Mouse (Mus musculus) hindbrain, embryonic 10.5 days (tissue): Measurements from ENCODE around the gene Prr12. TPM values are rescaled to one million over a fixed set of nuclear protein-coding genes. Genes with fewer than 3 reads are reported as not detected.

Source experiments
- DNase-seq: peaks from one replicate; pipeline ENCODE4 v3.0.0-alpha.2; 2017; ENCODE audit warnings: low spot score
- H3K27ac ChIP-seq: fragments of 300-500 bp; sonication (generic); 2 replicates; pipeline ENCODE4 v1.5.1; 2016; ENCODE audit warnings: mild to moderate bottlenecking, moderate library complexity
- H3K27me3 ChIP-seq: fragments of 300-500 bp; sonication (generic); 2 replicates; pipeline ENCODE4 v1.6.1; 2016; ENCODE audit warnings: mild to moderate bottlenecking; ENCODE audit not compliant: poor library complexity, insufficient read depth, severe bottlenecking
- H3K36me3 ChIP-seq: fragments of 300-500 bp; sonication (generic); 2 replicates; pipeline ENCODE4 v1.6.1; 2016; ENCODE audit warnings: mild to moderate bottlenecking, moderate library complexity
- H3K4me1 ChIP-seq: fragments of 300-500 bp; sonication (generic); replicated peaks from 2 replicates; pipeline ENCODE4 v1.6.1; 2016; ENCODE audit warnings: mild to moderate bottlenecking
- H3K4me3 ChIP-seq: fragments of 300-500 bp; sonication (generic); 2 replicates; pipeline ENCODE4 v1.5.1; 2016; ENCODE audit warnings: mild to moderate bottlenecking, moderate library complexity
- H3K9me3 ChIP-seq: fragments of 300-500 bp; sonication (generic); 2 replicates; pipeline ENCODE4 v1.6.1; 2016; ENCODE audit warnings: mild to moderate bottlenecking, moderate library complexity
- WGBS: fragments of 180-500 bp; shearing (Covaris S2); methylation state at CpG from one replicate; pipeline ENCODE4 v1.1.7; 2016; 5-methylcytosine and 5-hydroxymethylcytosine counted together
- polyA plus RNA-seq: library from polyadenylated mRNA; unstranded; fragments of >200 nt; fragmentation: Nextera tagmentation; extraction: Ambion mirVana; gene quantifications from 2 replicates; pipeline ENCODE4 v1.2.1, GENCODE M21; 2016

Prr12 gene
- polyA plus RNA-seq, 1 experiment from 2014 or later = 13.4 TPM

DNA sequence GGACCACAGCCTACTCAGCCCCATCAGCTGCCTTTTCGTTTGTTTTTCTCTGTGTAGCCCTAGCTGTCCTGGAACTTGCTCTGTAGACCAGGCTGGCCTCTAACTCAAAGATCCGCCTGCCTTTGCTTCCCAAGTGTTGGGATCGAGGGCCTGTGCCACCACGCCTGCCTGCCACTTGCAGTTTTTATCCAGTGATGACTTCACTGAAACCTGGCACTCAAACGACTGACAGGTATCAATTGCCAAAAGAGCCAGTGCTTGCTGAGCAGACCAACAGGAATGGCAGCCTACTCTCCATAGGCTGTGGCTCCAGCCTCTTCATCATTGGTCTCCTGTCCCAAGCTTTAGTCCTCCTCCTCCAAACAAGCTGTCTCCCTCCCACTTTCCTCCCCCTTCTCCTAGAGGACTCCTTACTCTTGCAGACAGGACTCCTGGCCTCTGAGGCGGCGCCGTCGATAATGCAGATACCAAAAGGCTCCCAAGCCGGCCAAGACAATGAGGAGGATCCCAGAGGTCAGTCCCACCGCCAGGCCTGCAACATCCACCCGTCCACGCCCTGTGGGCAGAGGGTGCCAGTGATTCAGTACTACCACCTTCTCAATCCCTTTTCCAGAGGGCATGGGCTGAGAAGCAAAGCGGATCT, 3.8 kb upstream of the Prr12 start:
- Histone ChIP-seq H3K36me3 (no peaks in the 10 kb centered on the region; the same call in 1 of the 2 replicates), H3K4me3 (no peak overlapping the region), H3K27ac (peak overlapping the region; percentile 30; the same call in 1 of the 2 replicates), H3K27me3 (no peaks in the 10 kb centered on the region), H3K9me3 (no peaks in the 10 kb centered on the region), H3K4me1 (peaks cover 52% of the 10 kb centered on the region)
- 67% methylated on average over 14 of the region's 14 CpGs for WGBS
- no peak for DNase-seq

DNA sequence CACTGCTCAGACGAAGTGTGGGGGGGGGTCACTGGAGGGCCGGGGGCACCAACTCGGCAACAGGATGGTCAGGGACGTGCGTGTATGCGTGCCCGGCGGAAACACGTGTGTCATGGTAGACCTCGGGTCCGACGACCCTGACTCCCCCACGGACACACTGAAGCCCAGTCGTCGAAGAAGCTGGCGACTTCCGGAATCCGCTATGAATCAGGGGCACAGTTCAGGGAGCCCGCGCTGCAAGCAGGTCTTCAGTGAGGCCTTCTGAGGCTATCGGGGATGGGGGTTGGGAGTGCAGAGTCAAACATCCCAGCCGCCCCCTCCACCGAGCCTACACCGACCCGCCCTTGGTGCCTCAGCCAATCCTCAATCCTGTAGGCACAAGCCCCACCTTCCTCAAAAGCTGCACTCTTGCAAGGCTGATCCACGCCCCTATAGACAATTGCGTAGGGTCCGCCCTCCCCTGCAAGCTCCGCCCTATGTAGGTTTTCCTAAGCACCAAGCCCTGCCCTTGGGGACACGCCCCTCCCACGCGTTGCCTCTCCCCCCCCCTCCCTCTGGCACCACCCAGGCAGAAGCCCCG, 1.3 kb upstream of the Prr12 start:
- H3K9me3 ChIP-seq = no peaks in the 10 kb centered on the region
- peak; percentile 96 for DNase-seq
- H3K4me1 ChIP-seq = peaks cover 55% of the 10 kb centered on the region
- peaks cover 23% of the 10 kb centered on the region for H3K36me3 ChIP-seq
- under 1% methylated on average over 33 of the region's 33 CpGs for WGBS
- peak overlapping the region; percentile 95 for H3K4me3 ChIP-seq
- H3K27me3 ChIP-seq = no peaks in the 10 kb centered on the region
- H3K27ac ChIP-seq = peak overlapping the region; percentile 99

DNA sequence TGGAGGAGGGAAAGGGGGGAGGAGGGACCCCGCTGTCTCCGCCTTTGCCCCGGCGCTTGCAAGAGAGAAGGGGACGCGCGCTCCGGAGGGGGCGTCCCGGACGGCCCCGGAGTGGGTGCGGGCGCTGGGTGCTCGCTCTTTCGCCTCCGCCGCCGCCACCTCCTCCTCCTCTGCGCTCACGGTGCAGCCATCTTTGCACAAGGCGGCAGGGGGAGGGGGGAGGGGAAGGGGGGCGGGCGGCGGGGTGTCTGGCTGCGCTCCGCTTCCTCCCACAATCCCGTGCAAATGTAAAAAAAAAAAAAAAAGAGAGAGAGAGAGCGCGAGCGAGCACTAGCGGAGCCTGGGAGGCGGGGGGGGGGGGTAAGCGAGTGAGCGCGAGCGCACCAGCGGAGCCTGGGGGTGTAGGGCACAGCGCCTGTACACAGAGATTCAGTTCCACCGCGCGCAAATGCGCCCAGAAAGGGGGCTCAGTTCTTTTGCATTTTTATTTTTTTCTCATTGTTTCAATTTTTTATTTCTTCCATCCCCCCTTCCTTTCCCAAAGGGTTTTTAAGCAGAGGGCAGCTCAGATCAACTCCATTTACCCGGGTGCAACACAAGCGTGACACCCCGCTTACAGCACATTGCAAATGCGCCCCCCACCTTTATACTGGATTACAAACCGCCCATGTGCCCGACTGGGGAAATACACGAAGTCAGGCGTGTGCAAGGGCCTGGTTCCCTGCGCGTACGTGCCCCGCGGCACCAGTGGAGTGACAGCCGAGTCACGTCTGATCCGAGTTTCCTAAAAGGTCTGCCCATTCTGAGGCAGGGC, 643 bp upstream of the Prr12 start:
- H3K9me3 ChIP-seq = no peaks in the 10 kb centered on the region
- peak overlapping the region; percentile 95 for H3K4me3 ChIP-seq
- peaks cover 50% of the 10 kb centered on the region for H3K4me1 ChIP-seq
- peak overlapping the region; percentile 99 for H3K27ac ChIP-seq
- H3K27me3 ChIP-seq = no peaks in the 10 kb centered on the region
- H3K36me3 ChIP-seq = peaks cover 30% of the 10 kb centered on the region
- WGBS = under 1% methylated on average over 56 of the region's 59 CpGs
- DNase-seq = peak; percentile 86

DNA sequence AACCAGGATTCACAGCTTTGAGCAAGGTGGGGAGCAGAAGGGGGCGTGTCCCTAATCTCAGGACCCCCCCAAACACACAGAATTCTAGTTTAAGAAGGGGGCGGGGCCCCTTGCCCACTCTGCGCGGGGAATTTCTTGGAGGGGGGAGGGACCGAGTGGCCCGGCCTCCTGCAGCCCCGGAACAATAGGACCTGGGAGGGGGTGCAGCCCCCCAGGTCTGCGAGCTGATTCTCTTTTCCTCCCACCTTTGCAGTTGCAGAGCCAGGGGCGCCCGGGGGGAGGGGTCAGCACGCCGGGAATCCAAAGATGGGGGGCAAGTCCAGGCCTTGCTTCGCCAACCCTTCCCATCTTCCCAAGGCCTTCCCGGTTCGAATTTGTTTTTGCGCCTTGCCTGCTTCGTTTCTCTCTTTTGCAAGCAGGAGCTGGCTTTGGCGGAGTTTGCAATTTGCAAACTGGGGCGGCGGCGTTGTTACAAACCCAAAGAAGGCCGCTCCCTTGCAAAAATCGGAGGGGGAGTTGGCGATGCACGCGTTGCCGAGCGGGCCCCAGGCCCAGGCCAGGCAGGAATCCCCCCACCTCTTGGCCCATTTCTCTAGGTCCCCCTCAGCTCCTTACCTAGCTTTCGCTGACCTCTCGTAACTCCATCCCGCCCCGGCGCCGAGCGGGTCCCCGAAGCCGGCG, 360 bp downstream of the Prr12 start:
- Histone ChIP-seq H3K27ac (peak overlapping the region; percentile 99), H3K9me3 (no peaks in the 10 kb centered on the region), H3K36me3 (peaks cover 40% of the 10 kb centered on the region), H3K4me1 (peaks cover 50% of the 10 kb centered on the region), H3K27me3 (no peaks in the 10 kb centered on the region), H3K4me3 (peak overlapping the region; percentile 95)
- no peak for DNase-seq
- under 1% methylated on average over 38 of the region's 38 CpGs for WGBS

DNA sequence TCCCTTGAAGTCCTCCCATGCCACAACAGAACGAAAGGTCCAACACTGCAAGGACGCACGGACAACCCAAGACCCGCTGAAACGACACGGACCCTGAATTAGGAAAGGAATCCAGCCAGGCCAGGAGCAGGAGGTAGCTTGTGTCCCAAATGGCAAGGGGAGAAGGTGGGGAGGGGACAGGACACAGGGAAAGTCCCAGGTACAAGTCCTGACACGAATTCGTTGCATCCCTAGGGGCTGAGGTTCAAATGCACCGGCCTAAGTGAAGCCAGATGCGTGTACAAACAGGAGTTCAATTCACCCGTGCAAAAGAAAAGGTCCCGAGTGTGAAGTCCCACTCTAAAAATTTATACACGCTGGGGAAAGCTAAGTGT, 1.1 kb downstream of the Prr12 start:
- Histone ChIP-seq H3K4me3 (peak overlapping the region; percentile 95), H3K27me3 (no peaks in the 10 kb centered on the region), H3K4me1 (peaks cover 51% of the 10 kb centered on the region), H3K9me3 (no peaks in the 10 kb centered on the region), H3K27ac (peak overlapping the region; percentile 99), H3K36me3 (peaks cover 47% of the 10 kb centered on the region)
- DNase-seq = no peak
- WGBS = 4% methylated on average over 13 of the region's 13 CpGs

DNA sequence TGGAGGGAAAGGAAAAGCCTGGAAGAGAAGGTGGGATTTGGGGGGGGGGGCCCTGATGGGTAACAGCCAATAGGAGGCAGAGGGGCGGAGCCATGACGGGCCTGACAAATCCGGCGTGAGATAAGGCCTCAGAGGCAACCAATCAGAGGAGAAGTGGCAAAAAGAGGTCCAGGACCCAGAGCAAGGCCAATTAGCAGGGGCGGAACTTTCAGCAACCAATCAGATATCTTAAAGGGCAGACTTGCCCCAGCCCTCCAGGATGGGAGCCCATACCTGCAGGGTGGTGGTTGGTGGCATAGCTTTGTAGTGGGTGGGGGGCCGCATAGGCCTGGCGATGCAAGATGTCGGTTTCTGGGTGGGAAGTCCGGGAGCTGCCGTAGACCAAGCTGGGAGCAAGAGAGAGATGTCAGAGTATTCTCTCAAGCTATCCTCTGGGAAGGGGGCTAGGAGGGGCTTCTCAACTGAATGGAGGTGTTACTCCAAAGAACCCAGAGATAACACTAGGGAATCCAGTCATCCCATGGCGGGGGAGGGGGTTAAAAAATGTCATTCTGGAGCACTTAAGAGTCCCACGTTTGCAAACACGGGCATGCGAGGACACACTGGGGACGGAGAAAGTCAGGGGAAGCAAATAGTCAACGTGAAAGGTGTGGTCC, 1.6 kb downstream of the Prr12 start:
- WGBS = 2% methylated on average over 16 of the region's 16 CpGs

DNA sequence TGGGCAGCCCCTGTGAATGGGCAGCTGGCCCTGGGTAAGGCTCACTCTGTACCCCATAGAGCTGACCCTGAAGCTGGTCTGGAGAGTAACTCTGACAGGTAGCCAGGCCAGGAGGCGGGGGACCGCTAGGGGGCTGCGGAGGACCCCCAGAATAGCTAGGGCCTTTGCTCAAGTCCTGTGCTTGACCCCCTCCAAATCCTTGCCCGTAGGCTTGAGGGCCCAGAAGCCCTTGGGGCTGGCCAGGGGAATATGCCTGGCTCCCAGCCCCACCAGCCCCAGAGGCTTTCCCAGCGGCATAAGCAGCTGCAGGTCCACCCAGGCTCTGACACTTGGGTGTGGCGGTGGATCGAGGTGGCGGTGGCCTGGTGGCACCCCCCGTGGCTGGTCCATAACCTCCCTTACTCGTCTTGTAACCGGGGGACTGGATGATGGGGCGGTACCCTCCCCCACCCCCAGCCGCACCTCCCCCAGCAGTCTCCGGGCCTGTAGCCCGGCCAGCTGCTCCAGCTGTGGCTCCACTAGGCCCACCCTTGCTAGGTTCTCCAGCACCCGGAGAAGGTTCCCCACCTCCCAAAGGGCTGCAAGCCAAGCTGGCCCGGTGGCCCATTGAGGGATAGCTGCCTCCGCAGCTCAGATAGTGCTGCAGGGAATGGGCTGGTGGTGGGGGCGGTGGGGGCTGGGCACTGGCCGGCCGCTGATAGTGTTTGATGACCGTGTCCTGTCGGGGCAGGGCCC, 3.6 kb downstream of the Prr12 start:
- no peaks in the 10 kb centered on the region for H3K9me3 ChIP-seq
- peaks cover 43% of the 10 kb centered on the region for H3K4me1 ChIP-seq
- no peaks in the 10 kb centered on the region for H3K27me3 ChIP-seq
- 92% methylated on average over 23 of the region's 23 CpGs for WGBS
- H3K27ac ChIP-seq = 0 out of 2 replicates have a peak overlapping the region, but pooled peaks have one; percentile 40
- peaks cover 72% of the 10 kb centered on the region for H3K36me3 ChIP-seq
- H3K4me3 ChIP-seq = peak overlapping the region; percentile 95; the same call in 1 of the 2 replicates
- no peak for DNase-seq

More for the DNA sequence above, 1.6 kb downstream of the Prr12 start:
- Histone ChIP-seq H3K27me3 (no peaks in the 10 kb centered on the region), H3K9me3 (no peaks in the 10 kb centered on the region), H3K36me3 (peaks cover 52% of the 10 kb centered on the region), H3K4me3 (peak overlapping the region; percentile 95), H3K27ac (peak overlapping the region; percentile 99), H3K4me1 (peaks cover 50% of the 10 kb centered on the region)
- DNase-seq = peak; percentile 89

DNA sequence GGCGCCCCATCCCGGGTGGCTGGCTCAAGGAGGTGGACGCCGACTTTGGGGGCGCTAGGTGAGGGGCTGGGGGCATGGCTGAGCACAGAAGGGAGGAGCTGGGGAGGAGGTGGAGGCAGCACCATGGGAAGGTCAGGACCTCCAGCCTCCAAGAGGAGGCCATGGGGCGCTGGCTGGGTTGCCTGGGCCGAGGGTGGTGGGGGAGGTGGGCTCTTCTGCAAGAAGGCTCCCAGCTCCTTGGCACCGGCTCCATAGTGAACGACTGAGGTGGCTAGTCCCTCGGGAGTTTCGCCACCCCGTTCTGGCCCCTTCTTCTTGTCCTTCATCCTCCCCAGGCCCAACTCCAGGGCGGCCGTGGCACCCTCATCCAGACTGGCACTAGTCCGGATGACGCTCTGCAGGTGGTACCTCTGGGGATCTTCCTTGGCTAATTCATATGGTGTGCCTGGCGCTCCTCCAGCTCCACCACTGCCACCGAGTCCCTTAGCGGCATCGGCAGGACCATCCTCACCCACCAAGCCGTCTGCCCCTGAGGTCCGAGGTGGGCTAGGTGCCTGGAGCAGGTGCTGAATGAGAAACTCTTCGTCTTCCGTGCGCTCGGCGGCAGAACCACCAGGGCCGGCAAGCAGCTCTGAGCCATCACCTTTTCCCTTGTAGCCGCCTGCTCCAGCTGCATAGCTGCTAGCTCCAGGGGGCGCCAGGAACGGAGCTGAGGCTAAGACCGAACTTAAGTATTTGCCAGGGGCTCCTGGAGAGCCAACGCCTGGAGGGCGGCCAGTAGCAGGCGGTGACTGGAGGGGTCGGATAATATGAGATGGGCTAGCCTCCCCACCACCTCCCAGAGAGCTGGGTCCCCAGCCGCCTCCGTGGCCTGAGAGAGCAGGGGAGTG, 4.4 kb downstream of the Prr12 start:
- no peak for DNase-seq
- WGBS = 95% methylated on average over 38 of the region's 38 CpGs
- H3K27me3 ChIP-seq = no peaks in the 10 kb centered on the region
- peaks cover 36% of the 10 kb centered on the region for H3K4me1 ChIP-seq
- no peak overlapping the region for H3K4me3 ChIP-seq
- peaks cover 80% of the 10 kb centered on the region for H3K36me3 ChIP-seq
- no peaks in the 10 kb centered on the region for H3K9me3 ChIP-seq
- H3K27ac ChIP-seq = no peak overlapping the region

DNA sequence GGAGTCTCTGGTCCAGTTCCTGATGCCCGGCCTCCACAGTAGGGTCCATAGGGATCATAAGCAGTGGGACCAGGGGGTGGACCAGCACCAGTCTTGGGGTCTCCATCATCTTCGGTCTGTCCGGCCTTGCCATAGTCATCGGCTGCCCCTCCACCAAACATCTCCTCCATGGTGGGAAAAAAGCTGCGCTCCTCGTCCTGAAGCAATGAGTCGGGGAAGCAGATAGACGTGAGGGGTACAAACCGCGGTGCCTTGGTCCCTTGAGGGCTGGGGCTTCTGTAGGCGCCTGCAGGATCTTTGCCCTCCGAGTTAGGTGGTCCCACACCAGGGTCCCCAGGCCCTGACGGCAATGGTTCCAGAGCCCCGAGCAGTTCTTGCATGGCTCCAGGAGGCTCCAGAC, 5.2 kb downstream of the Prr12 start:
- no peaks in the 10 kb centered on the region for H3K27me3 ChIP-seq
- H3K9me3 ChIP-seq = no peaks in the 10 kb centered on the region
- no peak for DNase-seq
- peaks cover 36% of the 10 kb centered on the region for H3K4me1 ChIP-seq
- 96% methylated on average over 14 of the region's 14 CpGs for WGBS
- H3K4me3 ChIP-seq = no peak overlapping the region
- H3K27ac ChIP-seq = no peak overlapping the region
- peaks cover 88% of the 10 kb centered on the region for H3K36me3 ChIP-seq

DNA sequence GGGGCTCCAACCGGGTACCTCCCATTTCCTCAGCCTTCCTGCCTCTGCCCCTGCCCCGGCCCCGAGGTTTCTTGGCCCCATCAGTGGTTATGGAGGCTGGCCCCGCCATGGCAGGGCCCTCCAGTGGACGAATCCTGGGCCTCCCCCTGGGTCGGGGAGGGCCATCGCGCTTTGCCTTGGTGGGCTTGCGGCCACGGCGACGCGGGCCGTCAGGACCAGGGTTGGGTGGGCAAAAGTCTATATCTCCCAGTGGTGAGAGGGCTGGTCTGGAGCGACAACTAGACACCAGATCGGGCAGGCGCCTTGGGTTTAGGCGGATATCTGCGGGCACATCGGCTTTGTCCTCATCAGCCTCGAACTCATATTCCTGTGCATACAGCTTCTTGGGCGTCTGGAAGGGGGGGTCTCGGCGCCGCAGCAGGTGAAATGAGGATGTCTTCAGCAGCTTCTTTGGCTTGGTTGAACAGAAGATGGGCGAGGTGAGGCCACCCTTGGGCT, 5.8 kb downstream of the Prr12 start:
- peaks cover 32% of the 10 kb centered on the region for H3K4me1 ChIP-seq
- no peak for DNase-seq
- H3K27ac ChIP-seq = no peak overlapping the region
- H3K4me3 ChIP-seq = 0 out of 2 replicates have a peak overlapping the region, but pooled peaks have one; percentile 9
- peaks cover 94% of the 10 kb centered on the region for H3K36me3 ChIP-seq
- 96% methylated on average over 26 of the region's 26 CpGs for WGBS
- no peaks in the 10 kb centered on the region for H3K27me3 ChIP-seq
- no peaks in the 10 kb centered on the region for H3K9me3 ChIP-seq

DNA sequence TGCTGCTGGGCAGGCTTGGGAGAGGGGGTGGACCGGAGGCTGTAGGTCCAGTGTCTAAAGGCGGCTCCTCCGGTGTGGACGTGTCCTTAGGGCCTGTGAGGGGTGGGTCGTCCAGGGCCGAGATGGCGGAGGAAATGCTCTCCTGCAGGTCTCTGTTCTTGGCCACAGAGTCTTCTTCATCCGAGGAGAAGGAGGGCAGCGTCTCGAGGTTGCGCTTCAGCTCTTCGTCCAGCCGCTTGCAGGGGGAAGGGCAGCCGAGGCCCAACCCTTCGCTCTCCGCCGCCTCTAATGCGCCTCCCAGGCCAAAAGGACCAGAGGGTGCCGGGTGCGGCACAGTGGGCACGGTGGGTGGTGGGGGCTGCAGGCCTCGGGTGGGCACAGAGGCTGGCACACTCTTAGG, 6.9 kb downstream of the Prr12 start:
- peaks cover 100% of the 10 kb centered on the region for H3K36me3 ChIP-seq
- 94% methylated on average over 22 of the region's 22 CpGs for whole genome bisulfite sequencing
- no peaks in the 10 kb centered on the region for H3K9me3 ChIP-seq
- H3K27ac ChIP-seq = peak overlapping the region; percentile 53; the same call in 1 of the 2 replicates
- no peak for DNase-seq
- H3K27me3 ChIP-seq = no peaks in the 10 kb centered on the region
- H3K4me1 ChIP-seq = peaks cover 21% of the 10 kb centered on the region
- no peak overlapping the region for H3K4me3 ChIP-seq
